Mouse (Mus musculus): ENCODE results near the gene Otx1.

Otx1 gene

GRCm38 (mm10) chr11:21999396-22000315 lies 3.0 kb downstream of the Otx1 start:
- peak; percentile 27 for DNase-seq

GRCm38 (mm10) chr11:21998141-21999047 lies 4.3 kb downstream of the Otx1 start:
- peak; percentile 41 for DNase-seq

DNA sequence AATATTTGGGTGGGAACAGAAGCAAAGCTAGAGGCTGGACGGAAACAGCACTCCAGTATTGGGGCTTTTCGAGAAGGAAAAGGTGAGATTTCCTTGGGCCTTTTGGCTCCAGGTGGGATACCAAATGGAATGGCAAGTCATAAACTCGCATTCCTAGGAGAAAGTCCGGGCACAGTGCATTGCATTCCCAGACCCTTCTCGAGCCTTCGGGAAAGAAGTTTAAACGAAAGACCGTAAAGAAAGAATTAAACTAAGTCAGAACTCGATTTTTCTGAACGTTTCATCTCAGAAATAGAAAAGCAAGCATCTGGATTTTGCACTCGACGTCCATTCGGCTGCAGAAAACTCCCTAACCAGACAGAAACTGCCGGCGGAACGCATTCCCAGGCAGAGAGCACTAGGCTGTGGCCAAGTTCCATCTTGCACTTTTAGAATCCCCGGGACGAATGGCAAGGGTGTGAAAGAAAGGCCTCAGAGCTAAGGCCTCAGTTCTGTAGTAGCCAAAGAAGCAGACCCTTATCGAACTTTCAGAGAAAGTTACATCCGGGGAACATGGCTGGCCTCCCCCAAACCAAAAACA lies 5.0 kb downstream of the Otx1 start:
- DNase-seq, result peak; percentile 32

- peak; percentile 58 for DNase-seq
Observed at GRCm38 (mm10) chr11:21996661-21997560, 5.8 kb downstream of the Otx1 start.

DNA sequence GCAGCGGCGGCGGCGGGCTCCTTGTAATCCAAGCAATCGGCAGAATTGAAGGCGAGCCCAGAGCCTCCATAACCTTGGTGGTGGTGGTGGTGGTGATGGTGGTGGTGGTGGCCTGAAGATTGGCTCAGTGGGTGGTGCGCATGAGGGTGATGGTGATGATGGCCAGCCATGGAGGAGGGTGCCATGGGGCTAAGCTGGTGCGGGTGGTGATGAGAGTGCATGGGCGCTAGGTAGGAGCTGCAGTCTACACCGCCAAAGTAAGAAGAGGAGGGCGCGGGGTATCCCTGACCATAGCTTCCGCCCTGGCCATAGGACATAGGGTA lies 6.4 kb downstream of the Otx1 start:
- no peak for DNase-seq

DNA sequence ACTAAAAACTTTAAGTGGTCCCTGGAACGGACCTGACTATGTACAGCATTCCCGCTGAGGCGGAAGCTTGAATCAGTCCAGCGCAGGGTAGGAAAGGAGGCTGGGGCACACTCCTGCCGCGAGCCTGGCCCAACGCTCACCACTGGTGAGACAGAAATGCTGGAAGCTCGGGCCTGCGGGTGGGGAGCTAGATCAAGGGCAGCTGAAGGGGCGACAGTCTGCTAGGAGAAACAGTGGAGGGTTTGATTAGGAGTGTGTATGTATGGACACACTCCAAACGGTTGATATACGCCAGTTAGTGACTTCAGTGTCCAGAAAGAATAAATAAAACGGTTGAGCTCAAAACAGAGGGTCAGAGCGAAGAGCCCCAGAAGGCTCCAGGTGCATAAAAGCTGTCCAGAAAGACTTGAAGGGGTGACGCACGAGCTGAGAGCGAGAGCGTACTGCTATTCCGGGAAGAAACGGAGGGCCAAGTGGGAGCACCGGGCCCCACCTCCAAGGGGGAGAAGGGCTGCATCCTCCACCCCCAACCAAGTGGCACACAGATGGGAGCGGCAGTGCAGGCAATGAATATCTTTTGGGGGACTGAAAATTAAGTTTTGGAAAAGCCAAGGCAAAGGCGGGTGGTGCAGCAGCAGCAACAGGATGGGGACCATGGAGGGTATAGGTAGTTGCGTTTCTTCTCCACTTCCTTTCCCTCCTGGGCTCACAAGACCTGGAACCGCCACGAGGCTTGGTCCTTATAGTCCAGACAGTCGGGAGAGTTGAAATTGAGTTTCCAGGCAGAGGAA lies 7.0 kb downstream of the Otx1 start:
- DNase-seq, result peak; percentile 43

GRCm38 (mm10) chr11:21994377-21995370 lies 8.0 kb downstream of the Otx1 start:
- DNase-seq, result peak; percentile 59

GRCm38 (mm10) chr11:21993597-21994376 lies 8.9 kb downstream of the Otx1 start:
- DNase-seq, result peak; percentile 72

DNA sequence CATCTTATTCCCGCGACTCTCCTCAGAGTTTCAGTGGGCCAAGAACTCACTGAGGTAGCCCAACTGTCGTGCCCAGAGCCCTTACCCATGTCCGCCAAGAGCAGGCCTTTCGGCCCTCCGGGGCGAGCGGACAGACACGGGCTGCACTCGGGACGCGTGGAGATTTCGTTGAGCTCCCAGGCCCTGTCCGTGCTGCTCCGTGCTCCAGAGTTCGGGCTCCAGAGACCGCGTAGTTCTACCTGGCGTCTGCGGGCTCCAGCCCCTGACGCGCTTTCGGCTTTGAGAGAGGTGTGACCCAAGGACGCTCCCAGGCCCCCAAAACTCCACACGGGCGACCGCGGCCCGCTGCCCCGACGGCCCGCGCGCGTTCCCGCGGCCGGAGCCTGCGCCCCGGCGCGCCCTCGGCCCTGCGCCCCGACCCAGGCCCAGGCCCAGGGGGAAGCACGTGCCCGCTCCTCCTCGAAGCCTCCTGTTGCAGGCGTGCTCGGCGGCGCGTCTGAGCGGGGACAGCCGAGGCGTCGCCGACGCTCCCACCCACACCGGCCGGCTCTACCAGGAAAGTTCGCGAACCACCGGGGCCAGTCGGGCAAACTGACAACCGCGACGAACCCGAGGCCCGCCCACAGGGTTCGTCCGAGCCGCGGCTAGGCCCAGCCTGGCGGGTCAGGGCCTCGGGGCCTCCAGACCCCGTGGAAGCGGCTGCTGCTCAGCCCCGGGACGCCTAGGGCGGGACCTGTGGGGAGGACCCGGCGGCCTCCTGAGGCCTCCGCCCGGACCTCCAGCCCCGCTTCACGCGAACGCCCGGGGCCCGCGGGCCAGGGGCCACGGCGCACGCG lies 9.7 kb downstream of the Otx1 start:
- peak; percentile 42 for DNase-seq

DNA sequence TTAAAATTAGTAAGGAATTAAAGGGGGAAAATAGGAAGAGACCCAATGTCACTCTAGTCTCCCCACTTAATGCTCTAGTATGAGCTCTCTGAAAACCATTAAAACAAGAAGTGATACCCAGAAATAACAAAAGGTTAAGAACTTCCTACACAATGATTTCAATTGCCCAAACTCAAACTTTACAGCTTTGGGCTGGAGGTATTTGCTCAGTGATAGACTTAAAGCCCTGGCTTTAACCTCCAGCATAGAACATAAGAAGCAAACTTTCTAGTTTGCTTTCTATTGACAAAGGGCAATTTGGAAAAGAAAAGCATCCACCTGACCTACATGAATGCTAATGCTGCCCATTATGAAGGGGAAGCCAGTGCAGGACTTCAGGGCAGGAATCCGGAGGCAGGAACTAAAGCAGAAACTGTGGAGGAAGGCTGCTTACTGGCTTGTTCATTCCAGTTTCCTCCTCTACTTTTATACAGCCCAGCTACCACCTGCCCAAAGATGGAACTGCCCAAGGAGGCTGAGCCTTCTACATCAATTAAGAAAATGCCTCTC lies 14.2 kb downstream of the Otx1 start:
- no peak for DNase-seq

DNA sequence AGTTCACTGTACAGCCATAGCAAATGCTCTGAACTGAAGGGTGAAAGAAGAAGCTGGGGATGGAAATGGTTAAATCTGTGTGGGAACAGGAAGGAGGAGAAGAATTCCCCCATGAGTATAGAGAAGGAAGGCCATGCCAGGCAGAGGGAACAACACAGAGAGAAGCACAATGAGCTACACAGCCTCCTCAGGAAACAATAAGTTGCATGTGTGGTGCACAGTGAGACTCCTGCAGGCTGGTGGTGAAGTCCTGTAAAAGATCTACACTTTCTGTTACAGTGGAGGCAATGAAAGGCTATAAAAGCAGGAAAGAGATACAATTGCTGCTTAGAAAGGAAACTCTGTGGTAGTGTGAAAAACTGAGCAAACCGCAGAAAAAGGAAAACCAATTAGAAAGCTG lies 17.6 kb downstream of the Otx1 start:
- no peak for DNase-seq

- no peak for DNase-seq
Observed at GRCm38 (mm10) chr11:21974005-21974531, 28.6 kb downstream of the Otx1 start.

- no peak for DNase-seq
Observed at GRCm38 (mm10) chr11:21973597-21973996, 29.1 kb downstream of the Otx1 start.

- no peak for DNase-seq
Observed at GRCm38 (mm10) chr11:21968922-21969321, 33.8 kb downstream of the Otx1 start.

GRCm38 (mm10) chr11:21955167-21955566 lies 47.5 kb downstream of the Otx1 start:
- no peak for DNase-seq

DNA sequence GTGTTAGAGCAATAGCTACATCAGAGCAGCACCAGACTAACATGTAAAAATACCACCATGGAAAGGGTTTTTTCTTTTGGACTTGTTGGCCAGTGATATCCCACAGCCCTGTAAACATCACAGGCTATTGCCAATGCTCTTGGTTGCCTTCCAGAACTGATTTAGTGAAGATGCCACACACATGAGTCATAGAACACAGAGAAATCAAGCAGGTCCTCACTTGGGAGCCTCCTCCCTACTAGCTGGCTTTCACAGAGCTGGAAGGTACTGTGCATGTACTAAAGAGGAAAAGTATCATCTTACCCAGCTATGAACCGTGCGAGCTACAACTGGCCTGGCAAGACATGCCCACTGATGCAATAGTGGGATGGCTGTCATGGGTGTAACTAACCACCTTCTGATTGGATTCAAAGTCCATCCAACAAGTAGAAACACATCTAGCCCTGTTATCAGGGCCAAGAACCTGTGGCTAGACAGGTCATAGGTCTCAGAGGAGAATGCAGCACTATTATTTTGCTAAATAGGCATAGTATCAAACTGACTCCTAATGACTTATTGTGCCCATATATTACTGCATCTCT lies 51.0 kb downstream of the Otx1 start:
- no peak for DNase-seq

DNA sequence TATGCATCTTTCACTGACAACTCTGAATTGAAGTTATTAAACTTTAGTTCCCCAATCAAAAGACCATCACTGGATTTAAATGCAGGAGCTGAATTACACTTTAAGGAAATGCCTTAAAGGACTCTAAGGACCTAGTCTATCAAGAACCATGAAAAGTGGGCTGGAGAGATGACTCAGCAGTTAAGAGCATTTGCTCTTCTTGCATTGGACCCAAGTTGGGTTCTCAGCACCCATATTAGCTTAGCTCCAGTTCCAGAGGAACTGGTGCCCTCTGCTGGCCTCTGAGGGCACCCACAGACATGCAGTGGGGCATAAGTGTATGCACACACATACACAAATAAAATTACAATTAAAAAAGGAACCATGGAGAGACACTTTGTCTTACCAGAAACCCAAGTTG lies 52.6 kb downstream of the Otx1 start:
- DNase-seq, result no peak
